Mouse (Mus musculus): ENCODE measurements around the gene Gm6803.
"Not testable (repeated sequence)": the region's sequence is repeated elsewhere in the genome, so short reads cannot be mapped to it uniquely, and the experiment has no call there.

Gene Gm6803

DNA sequence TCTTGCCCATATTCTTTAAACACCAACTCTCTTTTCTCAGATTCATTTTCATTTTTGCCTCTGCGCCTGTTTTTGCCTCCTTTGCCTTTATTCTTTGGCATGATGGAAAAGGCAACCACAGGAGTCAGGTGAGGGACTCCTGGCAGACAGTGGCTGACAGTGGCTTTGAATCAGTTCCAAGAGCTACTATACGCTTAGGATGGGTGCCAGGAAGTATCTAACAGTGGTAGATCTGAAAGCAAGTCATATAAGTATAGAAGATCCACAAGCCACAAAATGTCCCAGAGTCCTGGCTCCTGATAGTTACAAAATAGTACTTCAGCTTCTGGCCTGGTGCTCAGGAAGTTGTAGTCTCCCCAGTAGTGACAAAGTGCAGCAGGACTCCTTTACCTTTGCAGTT is at the start of gene Gm6803:
Gene Gm6803 (minus strand): TSS at position 101 of the 400 bp plus-strand sequence.
- DNase-seq, result not testable (repeated sequence)

DNA sequence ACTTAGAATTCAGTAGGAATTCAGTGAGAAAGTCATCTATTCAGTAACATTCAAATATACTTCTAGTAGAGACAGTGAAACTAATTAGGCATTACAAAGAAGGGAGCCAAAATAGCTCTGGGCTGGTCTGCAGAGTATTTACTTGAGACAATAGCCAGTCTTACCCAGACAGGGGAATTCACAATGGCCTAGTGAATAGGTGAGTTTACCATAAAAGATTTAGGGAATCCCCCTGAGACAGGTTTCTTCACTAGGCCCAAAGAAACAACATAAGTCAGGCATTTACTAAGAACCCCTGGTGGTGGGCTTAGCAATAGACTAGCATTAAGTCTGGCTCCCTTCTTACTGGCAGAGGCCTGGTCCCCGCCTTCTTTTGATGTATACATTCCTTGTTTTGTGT is 26.7 kb upstream of the Gm6803 start:
- DNase-seq, result not testable (repeated sequence)

DNA sequence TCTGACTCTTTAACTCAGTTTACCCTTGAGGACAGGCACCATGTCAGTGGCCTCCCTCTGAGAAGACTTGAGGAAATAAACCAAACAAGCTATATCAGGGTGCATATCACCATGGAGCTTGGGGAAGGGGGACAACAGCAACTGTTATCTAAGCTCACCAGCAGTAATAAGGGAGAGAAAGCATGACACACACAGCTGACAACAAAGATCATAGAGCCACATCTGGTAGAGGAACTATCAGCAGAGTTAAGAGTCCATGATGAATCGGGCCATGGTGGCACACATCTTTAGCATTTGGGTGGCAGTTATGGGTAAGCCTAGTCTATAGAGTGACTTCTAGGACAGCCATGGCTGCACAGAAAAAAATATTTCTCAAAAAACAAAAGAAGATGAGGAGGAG is 21.1 kb upstream of the Gm6803 start:
- not testable (repeated sequence) for DNase-seq

DNA sequence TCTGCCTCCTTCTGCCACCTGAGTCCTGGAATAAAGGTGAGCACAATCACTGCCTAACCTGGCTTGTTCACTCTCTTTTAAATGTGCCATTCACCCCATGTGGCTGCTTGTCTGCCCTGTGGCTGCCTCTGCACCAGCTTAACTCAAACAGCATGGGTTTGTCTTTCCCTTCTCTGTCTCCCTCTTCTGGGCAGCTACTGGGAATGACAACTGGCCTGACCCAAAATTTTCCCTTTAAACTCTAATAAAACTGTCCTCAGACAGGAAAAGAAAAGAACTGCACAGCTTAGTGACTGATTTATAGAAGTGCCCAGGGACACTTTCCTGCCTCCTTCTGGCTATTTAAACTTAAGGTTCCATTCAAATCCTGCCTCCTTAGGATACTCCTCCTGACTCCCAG is 20.5 kb upstream of the Gm6803 start:
- not testable (repeated sequence) for DNase-seq

DNA sequence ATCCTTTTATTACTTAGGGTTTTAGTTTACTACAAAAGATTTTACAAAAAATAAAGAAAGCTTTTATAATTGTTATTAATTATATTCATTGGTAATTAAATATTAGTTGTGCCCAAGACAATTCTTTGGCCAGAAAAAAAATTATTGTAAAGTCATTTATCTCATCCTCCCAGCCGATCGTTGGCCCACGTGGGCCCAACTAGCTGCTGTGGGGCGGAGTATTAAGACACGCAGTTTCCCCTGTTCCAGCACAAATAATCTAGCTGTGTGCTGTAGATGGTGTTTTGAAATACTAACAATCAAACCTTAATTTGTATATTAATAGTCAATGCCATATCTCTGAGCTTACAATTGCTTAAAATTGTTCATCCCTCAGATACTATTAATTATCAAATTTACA is 13.7 kb upstream of the Gm6803 start:
- DNase-seq, result not testable (repeated sequence)

DNA sequence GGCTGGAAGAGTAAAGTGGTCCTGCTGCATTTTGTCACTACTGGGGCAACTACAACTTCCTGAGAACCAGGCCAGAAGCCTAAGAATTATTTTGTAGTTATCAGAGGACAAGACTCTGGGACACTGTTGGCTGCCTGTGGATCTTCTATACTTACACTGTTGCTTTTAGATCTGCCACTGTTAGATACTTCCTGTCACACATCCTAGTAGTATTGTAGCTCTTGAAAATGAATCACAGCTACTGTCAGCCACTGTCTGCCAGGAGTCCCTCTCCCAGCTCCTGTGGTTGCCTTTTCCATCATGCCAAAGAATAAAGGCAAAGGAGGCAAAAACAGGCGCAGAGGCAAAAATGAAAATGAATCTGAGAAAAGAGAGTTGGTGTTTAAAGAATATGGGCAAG is 8.1 kb upstream of the Gm6803 start, which contains the start of gene Gm2056:
Gene Gm2056 (plus strand): TSS at position 301 of the 400 bp plus-strand sequence.
- not testable (repeated sequence) for DNase-seq

DNA sequence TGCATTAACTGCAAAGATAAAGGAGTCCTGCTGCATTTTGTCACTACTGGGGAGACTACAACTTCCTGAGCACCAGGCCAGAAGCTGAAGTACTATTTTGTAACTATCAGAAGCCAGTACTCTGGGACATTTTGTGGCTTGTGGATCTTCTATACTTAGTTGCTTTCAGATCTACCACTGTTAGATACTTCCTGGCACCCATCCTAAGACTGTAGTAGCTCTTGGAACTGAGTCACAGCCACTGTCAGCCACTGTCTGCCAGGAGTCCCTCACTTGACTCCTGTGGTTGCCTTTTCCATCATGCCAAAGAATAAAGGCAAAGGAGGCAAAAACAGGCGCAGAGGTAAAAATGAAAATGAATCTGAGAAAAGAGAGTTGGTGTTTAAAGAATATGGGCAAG is 7.0 kb downstream of the Gm6803 start, which contains the start of gene Gm2075:
Gene Gm2075 (plus strand): TSS at position 301 of the 400 bp plus-strand sequence.
- DNase-seq, result not testable (repeated sequence)

DNA sequence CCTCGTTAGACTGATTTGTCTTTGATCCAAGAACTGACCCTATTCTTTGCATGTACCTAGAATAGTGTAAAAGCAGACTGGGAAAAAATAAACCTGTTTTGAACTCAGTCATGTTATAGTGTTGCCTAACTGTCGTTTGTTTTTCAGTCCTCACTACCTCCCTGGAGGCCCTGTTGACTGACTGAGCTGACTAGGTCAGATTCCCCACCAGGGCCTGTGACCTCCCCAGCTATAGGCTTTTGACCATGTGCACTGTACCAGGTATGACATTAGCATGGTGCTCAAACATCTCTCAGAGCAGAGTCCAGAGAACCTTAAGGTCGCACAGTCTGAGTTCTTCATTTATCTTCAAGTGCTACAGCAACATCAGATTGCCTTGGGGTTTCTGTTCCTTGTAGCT is 14.5 kb downstream of the Gm6803 start:
- not testable (repeated sequence) for DNase-seq

DNA sequence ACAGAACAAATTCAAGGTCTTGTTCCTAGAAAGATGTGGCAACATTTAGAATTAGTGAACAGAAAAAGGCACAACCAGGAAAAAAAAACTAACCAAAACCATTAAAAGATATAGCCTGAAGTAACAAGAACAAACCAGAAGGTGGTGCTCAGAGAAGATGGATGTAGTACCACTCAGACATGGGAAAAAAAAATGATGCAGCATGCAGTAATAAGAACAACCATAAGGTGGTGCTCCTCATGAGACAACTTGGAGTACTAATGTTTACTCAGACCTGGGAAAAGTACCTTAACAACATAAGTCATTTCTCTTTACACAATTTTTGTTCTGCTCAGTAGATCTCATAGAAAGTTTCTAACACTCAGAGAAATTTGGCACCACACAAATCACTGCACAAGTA is 34.6 kb downstream of the Gm6803 start:
- DNase-seq, result not testable (repeated sequence)

All from lung, adult 18-20 months (tissue).